Mouse (Mus musculus) right cerebral cortex, postnatal 25 days (tissue): ENCODE measurements around the gene Ccdc40.
A peak's percentile ranks its signal among the peaks of the same experiment; 100 is the strongest.

Experiments
- DNase-seq: peaks from one replicate; pipeline ENCODE4 v3.0.0; 2022

The Ccdc40 gene

DNA sequence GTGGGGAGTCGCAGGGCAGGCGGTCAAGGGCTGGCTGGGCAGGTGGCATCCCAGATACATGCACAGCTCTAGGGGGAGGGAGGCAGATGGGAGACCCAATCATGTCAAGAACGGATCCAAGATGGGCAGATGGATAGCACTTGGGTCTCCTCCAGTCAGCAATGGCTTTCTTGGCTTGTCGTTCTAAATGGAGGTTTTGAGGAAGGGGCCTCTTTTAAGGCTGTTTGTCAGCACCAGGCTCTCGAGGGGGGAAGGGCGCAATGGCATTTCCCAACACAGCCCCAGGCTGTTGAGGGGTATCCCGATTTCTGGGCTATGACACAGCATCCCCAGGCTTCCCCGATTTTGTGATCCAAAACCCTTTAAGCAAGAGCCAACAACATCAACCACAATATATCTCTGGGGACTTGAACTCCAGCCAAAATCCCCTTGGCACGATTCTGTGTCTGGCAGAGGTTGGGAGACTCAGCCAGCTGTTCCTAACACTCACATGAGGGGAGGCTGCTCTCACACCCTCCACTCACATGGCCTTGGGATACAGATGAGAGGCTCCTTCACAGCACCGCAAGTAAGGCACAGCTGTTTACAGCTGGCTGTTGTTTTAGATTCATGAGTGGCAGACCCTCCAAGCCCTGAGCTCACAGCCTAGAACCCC, 18.9 kb upstream of the Ccdc40 start:
- no peak for DNase-seq

GRCm38 (mm10) chr11:119210321-119211100, 17.9 kb upstream of the Ccdc40 start:
- peak; percentile 60 for DNase-seq

- no peak for DNase-seq
Observed at GRCm38 (mm10) chr11:119211604-119212309, 16.6 kb upstream of the Ccdc40 start.

- DNase-seq: no peak
Observed at GRCm38 (mm10) chr11:119213166-119213885, 15.0 kb upstream of the Ccdc40 start.

GRCm38 (mm10) chr11:119215038-119215904, 13.1 kb upstream of the Ccdc40 start:
- no peak for DNase-seq

DNA sequence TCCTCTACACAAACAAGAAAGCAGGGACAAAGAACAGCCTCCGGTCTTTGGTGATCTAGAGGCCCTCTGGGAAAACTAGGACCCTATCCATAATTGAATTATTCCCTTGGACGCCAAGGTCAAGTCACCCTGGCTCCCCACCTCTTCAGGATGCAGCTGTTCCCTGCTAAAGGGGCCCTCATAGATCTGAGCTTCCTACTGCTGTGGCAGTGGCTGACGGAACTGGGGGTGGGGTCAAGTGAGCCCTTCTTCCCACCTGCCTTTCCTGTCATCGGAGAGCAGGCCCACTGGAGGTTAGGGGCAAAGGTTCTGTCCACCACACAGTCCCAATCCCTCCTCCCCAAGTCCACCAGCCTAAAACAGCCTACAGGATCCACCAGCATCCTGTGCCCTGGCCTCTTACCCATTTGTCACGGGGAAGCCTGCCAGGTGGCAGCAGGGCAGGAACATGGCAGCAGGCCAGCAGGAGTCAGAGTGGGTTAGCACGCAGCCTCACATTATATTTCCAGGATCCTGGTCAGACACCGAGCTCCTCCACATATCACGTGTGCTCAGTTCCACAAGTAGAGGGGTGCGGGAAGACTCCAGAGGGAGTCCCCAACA, 12.4 kb upstream of the Ccdc40 start:
- no peak for DNase-seq

GRCm38 (mm10) chr11:119217861-119218260, 10.5 kb upstream of the Ccdc40 start:
- DNase-seq: no peak

GRCm38 (mm10) chr11:119219816-119220465, 8.4 kb upstream of the Ccdc40 start:
- no peak for DNase-seq

DNA sequence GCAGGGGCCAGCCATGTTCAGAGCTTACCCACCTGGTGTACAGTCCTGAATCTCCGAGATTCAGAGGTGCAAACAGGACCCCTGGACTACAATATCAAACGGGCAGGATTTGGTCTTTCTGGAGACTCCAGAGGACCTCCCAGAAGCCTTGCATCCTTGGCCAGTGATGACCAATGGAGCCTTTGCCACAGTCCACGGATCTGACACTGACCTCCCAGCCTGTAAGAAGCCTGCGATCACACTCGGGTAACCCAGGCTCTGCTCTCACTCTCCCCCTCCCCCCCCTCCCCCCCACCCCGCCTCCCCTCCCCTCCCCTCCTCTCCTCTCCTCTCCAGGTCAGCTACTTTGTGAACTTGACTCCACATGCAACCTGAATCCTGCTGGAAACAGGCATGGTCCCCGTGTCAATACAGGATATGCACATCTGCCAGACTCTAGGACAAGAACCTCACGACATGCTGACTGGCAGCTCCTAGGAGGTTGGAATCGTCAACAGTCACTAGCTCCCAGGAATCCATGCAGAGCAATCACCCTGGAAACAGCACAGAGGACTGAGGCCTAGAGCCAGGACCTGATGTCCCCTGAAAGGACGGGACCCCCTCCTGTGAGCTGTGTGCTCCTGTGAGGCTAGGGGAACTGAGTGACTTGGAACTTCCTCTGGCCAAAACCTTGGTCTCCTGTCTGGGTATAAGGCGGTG, 6.4 kb upstream of the Ccdc40 start:
- no peak for DNase-seq

DNA sequence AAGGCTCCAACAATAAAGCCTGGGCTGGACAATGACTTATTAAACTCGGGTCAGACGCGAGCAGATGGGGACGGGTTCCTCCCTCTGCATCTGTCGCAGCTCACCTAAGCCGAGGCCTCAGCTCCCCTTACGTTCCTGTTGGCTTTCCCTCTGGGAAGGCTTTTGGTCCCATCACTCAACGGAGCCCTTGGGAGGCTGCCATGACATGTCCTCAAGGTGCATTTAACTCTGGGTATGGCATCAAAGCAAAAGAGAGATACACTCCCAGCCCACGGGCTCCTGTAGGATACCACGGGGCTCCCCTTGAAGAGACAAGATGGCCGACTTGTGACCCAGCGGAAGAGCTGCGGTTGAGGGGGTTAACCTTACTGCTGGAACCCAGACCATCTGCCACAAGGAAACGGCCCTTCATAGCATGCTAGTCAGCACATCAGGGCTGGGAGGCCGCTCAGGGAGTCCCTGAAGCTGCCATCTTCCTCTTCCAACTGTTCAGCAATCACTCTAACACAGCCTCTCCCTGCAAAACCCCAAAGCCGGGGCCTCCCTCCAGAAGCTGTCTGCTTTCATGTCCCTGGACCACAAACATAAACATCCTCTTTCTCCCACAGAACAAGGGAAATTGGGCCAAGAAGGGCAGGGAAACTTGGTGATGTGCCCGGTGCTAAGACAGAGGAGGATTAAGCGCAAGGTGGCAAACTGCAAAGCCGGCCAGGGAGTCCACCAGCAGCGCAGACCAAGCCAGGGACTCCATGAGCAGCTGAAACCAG, 5.1 kb upstream of the Ccdc40 start:
- DNase-seq: no peak

DNA sequence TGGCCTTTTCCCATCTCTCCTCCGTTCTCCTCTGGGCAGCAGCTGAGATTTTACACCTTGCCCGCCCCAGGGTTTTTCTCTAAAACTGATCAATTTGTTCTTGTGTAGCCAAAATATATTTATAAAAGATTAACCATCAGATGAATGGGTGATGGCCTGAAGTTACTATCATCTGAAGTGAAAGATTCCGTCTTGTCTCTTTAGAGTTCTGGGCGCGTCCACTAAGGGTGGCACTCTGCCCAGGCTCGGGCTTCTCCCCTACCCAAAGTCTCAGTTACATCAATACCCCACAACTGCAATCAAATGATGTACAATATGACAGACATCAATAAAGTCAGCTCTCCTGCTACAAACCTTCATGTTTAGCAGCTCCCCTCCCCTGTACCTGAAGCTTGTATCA, 3.4 kb upstream of the Ccdc40 start:
- DNase-seq: no peak

- DNase-seq: no peak
Observed at GRCm38 (mm10) chr11:119225634-119226033, 2.7 kb upstream of the Ccdc40 start.

DNA sequence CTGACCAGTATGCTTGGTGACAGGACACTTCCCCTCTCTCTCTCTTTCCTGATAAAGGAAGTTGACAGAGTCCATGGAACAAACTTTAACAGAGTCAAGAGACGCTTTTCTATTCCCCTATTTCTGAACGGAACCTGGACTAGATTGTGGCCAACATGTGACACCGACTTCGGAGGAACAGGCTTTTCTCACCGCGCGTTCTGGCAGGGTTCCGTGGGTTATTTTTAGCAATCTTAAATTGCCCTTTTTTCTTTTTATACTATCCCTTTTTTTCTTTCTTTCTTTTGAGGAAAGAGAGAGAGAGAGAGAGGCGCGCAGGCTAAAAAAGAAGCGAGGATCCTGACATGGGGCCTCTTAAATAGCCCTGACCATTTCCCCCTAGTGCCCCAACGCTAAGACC, 781 bp upstream of the Ccdc40 start:
- no peak for DNase-seq

GRCm38 (mm10) chr11:119228846-119229626, 664 bp downstream of the Ccdc40 start:
- DNase-seq: peak; percentile 70

GRCm38 (mm10) chr11:119234770-119235169, 6.4 kb downstream of the Ccdc40 start:
- DNase-seq: no peak

DNA sequence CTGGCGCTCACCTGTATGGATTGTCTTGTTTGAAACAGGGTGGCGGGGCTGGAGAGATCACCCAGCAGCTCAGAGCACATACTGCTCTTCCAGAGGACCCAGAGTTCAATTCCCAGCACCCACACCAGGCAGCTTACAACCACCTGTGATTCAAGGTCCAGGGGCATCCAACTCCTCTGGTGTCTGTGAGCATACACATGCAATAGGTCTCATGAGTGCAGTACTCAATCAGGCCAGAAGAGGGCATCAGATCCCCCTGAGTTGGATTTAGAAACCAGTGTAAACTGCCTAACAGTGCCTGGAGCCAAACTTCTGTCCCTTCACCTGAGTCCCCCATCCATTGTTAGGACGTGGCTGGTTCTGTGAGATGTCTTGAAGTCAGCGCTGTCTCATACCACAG, 7.2 kb downstream of the Ccdc40 start:
- DNase-seq: no peak

DNA sequence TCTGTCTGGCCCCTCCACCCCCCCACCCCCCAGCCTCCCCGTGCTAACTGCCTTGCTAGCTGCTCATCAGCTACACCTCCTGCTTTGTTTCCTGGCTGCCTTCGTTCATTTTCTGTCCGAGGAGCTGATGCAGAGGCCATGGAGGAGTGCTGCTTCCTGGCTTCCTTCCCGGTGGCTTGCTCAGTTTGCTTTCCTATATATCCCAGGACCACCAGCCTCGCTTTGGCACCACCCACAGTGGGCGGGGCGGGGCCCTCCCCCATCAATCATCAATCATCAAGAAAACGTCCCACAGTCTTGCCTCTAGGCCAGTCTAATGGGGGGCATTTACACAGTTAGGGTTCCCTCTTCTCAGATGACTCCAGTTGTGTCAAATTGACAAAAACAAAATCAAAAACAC, 8.0 kb downstream of the Ccdc40 start:
- DNase-seq: no peak

GRCm38 (mm10) chr11:119237007-119237406, 8.6 kb downstream of the Ccdc40 start:
- DNase-seq: no peak
